Mouse (Mus musculus) midbrain, embryonic 15.5 days (tissue): ENCODE measurements at regions not wholly inside any gene's neighbourhood (a gene's known extent, or its start where the extent isn't known, plus 50 kb on each side); places are given as distances from the start of the nearest gene placed in this dataset.

ENCODE experiments used
- ATAC-seq: fragments of 200-750 bp; cut with Nextera tagmentation; replicated peaks from 2 replicates; pipeline ENCODE4 v1.8.0; 2017; ENCODE audit warnings: moderate TSS enrichment
- H3K27ac ChIP-seq: fragments of 300-500 bp; sonication (generic); 2 replicates; pipeline ENCODE4 v1.5.1; 2015; ENCODE audit warnings: mild to moderate bottlenecking, inconsistent platforms
- H3K27me3 ChIP-seq: fragments of 300-500 bp; sonication (generic); replicated peaks from 2 replicates; pipeline ENCODE4 v1.6.1; 2015; ENCODE audit warnings: inconsistent platforms
- H3K36me3 ChIP-seq: fragments of 300-500 bp; sonication (generic); replicated peaks from 2 replicates; pipeline ENCODE4 v1.6.1; 2015; ENCODE audit warnings: inconsistent platforms
- H3K4me1 ChIP-seq: fragments of 300-500 bp; sonication (generic); 2 replicates; pipeline ENCODE4 v1.6.1; 2015; ENCODE audit warnings: inconsistent platforms
- H3K4me2 ChIP-seq: fragments of 300-500 bp; sonication (generic); 2 replicates; pipeline ENCODE4 v1.6.1; 2015; ENCODE audit warnings: inconsistent platforms, mild to moderate bottlenecking, moderate library complexity
- H3K4me3 ChIP-seq: fragments of 300-500 bp; sonication (generic); 2 replicates; pipeline ENCODE4 v1.5.1; 2015; ENCODE audit warnings: mild to moderate bottlenecking, inconsistent platforms
- H3K9ac ChIP-seq: fragments of 300-500 bp; sonication (generic); 2 replicates; pipeline ENCODE4 v1.6.1; 2015; ENCODE audit warnings: mild to moderate bottlenecking, inconsistent platforms
- H3K9me3 ChIP-seq: fragments of 300-500 bp; sonication (generic); 2 replicates; pipeline ENCODE4 v1.6.1; 2016; ENCODE audit warnings: inconsistent platforms
- WGBS: fragments of 180-500 bp; shearing (Covaris S2); methylation state at CpG from one replicate; pipeline ENCODE4 v1.1.7; 2015; ENCODE audit warnings: mixed read lengths; 5-methylcytosine and 5-hydroxymethylcytosine counted together

DNA sequence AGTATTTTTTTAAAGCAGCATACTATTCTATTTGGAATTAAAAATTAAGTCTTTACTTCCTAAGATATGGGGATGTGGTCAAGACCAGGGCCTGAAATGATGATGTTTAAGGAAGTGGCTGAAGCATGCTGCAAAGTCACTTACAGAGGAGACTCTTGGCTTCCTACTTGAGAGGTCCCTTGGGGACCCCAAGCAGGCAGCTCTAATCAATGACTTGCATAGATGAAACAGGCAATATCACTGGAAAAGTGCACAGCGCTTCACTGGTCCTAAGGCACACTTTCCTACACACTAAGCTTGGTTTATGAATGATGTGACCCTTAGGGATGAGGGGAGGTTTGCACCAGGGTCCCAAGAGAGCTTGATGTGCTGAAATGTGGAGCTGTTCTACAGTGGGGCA, 99.2 kb upstream of the Irs2 start:
- Histone ChIP-seq H3K9ac (no peak overlapping the region), H3K27ac (no peak overlapping the region), H3K4me1 (no peaks in the 10 kb centered on the region), H3K36me3 (no peaks in the 10 kb centered on the region), H3K4me3 (no peak overlapping the region), H3K4me2 (no peak overlapping the region), H3K27me3 (no peaks in the 10 kb centered on the region), H3K9me3 (no peaks in the 10 kb centered on the region)
- no peak for ATAC-seq
- WGBS = 94% methylated on average over 1 of the region's 1 CpGs

DNA sequence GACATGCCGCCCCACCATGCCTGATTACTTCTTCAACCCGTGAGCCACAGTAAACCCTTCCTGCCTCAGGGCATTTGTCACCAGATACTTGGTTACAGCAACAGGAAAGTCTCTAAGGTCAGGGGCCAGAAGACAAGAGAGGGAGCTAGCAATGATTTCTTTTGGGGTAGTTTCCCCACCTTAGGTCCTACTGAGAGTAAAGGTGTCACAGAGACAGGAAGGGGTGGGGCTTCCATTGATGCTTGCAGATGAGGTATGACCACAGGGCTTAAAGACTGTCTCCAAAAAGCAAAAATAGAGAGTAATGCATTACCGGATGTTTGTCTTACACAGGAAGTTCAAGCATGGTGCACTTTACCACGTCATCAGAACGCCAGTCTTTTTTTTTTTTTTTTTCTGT, 98.8 kb upstream of the Irs2 start:
- 89% methylated on average over 5 of the region's 5 CpGs for WGBS
- ATAC-seq = no peak
- no peaks in the 10 kb centered on the region for H3K27me3 ChIP-seq

GRCm38 (mm10) chr8:11103745-11104607, 95.7 kb upstream of the Irs2 start:
- WGBS = 49% methylated on average over 10 of the region's 10 CpGs

More for the DNA sequence above, 98.8 kb upstream of the Irs2 start:
- Histone ChIP-seq H3K4me1 (no peaks in the 10 kb centered on the region), H3K27ac (no peak overlapping the region), H3K9me3 (no peaks in the 10 kb centered on the region), H3K4me3 (no peak overlapping the region), H3K36me3 (no peaks in the 10 kb centered on the region), H3K9ac (no peak overlapping the region), H3K4me2 (no peak overlapping the region)

DNA sequence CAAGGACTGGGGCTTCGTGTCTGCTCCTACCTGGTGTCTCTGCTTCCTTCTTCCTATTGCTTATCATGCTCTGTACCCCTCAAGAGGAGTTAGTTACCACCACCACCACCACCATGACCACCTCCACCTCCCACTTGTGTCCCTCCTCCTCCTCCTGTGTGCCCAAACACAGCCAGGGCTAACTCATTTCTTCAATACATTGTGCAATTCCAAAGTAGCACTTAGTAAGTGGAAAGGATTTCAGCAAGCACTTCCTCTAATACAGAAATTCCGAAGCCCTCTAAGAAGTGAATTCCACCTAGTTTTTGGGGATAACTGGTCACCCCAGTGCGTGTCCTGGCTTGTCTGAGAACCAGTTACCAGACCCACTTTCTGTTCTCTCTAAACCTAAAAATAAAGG, 92.1 kb upstream of the Irs2 start:
- Histone ChIP-seq H3K4me3 (no peak overlapping the region), H3K27ac (no peak overlapping the region), H3K4me1 (no peaks in the 10 kb centered on the region), H3K27me3 (no peaks in the 10 kb centered on the region), H3K36me3 (no peaks in the 10 kb centered on the region), H3K9me3 (no peaks in the 10 kb centered on the region), H3K4me2 (no peak overlapping the region), H3K9ac (no peak overlapping the region)
- no peak for ATAC-seq
- 88% methylated on average over 3 of the region's 3 CpGs for WGBS

More at GRCm38 (mm10) chr8:11103745-11104607, 95.7 kb upstream of the Irs2 start:
- H3K4me1 ChIP-seq = no peaks in the 10 kb centered on the region
- H3K27ac ChIP-seq = no peak overlapping the region
- H3K9me3 ChIP-seq = no peaks in the 10 kb centered on the region
- H3K4me2 ChIP-seq = no peak overlapping the region
- no peak overlapping the region for H3K9ac ChIP-seq
- H3K36me3 ChIP-seq = no peaks in the 10 kb centered on the region
- ATAC-seq = no peak
- no peaks in the 10 kb centered on the region for H3K27me3 ChIP-seq
- H3K4me3 ChIP-seq = no peak overlapping the region

GRCm38 (mm10) chr8:11099591-11099855, 91.3 kb upstream of the Irs2 start:
- Histone ChIP-seq H3K9ac (no peak overlapping the region), H3K27ac (no peak overlapping the region), H3K4me1 (no peaks in the 10 kb centered on the region), H3K4me2 (no peak overlapping the region), H3K27me3 (no peaks in the 10 kb centered on the region), H3K36me3 (no peaks in the 10 kb centered on the region), H3K4me3 (no peak overlapping the region), H3K9me3 (no peaks in the 10 kb centered on the region)
- 63% methylated on average over 3 of the region's 3 CpGs for WGBS
- ATAC-seq = no peak

DNA sequence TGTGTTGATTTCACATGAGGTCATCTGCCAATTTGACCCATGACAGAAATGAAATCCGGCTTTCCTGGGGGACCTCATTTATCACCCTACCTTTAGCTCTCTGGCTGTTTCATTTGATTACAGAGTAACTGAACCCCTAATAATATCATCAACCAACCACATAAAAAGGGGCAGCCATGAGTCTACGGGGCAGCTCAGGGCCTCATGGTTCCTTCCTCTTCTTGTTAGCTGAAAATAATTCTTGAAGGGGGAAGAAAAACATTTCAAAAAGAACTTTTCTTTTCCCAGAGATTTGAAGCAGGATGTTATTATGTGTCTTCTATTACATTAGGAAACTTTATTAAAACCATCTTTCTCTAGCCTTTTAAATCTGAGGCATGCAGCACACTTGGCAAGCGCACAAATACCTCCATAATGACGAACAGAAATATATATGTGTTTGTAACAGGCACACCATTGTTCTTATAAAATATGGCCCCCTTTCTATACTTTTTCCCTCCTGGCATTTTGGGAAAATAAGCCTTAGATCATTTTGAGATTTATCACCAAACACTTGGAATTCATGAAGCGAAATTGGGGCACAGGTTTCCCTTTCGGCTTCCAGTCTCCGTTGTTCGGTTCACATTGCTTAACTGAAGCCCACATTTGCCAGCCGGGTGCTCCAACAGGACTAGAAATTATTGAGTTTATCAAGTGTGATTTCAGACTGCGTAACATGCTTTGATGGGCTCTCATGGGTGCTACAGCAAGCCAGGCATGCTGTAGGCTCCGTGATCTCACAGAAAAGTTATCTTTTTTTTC, 90.7 kb upstream of the Irs2 start:
- H3K9ac ChIP-seq = no peak overlapping the region
- no peak overlapping the region for H3K27ac ChIP-seq
- H3K4me3 ChIP-seq = no peak overlapping the region
- no peaks in the 10 kb centered on the region for H3K27me3 ChIP-seq
- 80% methylated on average over 11 of the region's 11 CpGs for WGBS
- no peaks in the 10 kb centered on the region for H3K36me3 ChIP-seq
- H3K4me1 ChIP-seq = 0 out of 2 replicates have a peak, but pooled peaks cover 4% of the 10 kb centered on the region
- H3K9me3 ChIP-seq = no peaks in the 10 kb centered on the region
- H3K4me2 ChIP-seq = no peak overlapping the region
- ATAC-seq = no peak

DNA sequence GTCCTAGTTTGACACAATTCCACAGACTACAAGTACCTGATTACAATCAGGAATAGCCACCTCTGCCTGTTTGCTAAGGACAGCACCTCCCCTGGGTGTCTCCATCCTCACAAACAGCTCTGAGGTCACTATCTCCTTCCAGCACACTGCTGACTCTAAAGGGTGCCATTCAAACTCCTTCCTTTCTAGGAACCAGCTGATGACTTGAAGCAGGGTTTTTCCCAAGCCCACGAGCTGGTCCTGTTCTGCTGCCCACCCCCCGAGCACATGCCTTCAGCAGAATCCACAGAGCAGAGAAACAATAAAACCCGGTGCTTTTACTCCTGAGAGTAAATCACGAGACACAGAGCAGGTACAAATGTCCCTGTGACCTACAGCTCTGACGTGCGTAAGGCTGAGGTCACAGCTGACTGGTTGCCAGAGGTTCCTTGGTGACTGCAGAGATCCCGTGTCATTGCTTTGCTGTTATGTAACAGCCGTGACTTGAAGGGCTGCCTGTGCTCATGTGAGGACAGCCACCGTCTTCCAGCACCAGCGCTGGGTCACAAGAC, 90.0 kb upstream of the Irs2 start:
- Histone ChIP-seq H3K9ac (no peak overlapping the region), H3K27ac (no peak overlapping the region), H3K27me3 (no peaks in the 10 kb centered on the region), H3K36me3 (no peaks in the 10 kb centered on the region), H3K4me1 (0 out of 2 replicates have a peak, but pooled peaks cover 4% of the 10 kb centered on the region), H3K4me3 (no peak overlapping the region), H3K4me2 (no peak overlapping the region), H3K9me3 (no peaks in the 10 kb centered on the region)
- WGBS = 65% methylated on average over 10 of the region's 10 CpGs
- no peak for ATAC-seq

DNA sequence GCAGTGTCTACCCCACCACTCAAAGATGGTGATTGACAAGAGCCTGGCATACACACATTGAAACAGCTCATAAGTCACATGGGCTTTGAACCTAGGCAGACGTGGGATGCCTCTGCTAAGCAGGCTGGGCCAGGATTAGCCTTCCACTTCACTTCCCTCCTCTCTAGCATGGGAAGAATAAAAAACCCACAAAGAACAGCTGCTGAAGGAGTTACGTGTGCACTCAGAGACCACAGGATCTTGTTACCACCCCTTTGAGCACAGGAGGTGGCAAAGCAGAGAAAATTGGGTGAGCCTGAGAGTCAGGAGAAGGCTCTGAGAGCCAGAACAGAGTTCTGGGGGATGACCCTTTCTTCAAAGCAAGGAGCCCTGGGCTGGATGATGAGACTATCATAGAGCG, 89.6 kb upstream of the Irs2 start:
- no peak overlapping the region for H3K4me3 ChIP-seq
- ATAC-seq = no peak
- 69% methylated on average over 3 of the region's 3 CpGs for WGBS

DNA sequence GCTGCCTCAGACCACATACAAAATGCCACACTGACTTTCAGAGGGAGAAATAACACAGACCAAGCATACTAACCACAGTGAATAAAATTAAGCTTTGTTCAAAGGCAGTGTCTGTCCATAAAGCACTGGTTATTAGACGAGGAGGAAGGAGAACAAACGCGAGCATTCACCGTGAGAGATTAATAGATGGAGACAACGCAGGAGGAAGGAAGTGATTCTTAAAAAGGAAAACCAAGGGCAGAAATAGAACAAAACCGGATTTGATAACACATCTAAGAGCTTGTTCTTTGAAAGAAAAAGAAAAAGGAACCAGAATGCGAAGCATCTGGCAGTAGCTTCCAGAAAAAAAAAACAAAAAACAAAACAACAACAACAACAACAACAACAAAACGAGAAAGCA, 86.3 kb upstream of the Irs2 start:
- no peak overlapping the region for H3K27ac ChIP-seq
- 52% methylated on average over 8 of the region's 8 CpGs for WGBS
- no peak overlapping the region for H3K4me2 ChIP-seq
- H3K9me3 ChIP-seq = no peaks in the 10 kb centered on the region
- no peak overlapping the region for H3K9ac ChIP-seq
- H3K4me3 ChIP-seq = no peak overlapping the region
- 0 out of 2 replicates have a peak, but pooled peaks cover 4% of the 10 kb centered on the region for H3K4me1 ChIP-seq
- H3K36me3 ChIP-seq = no peaks in the 10 kb centered on the region
- H3K27me3 ChIP-seq = no peaks in the 10 kb centered on the region
- no peak for ATAC-seq

More for the DNA sequence above, 89.6 kb upstream of the Irs2 start:
- H3K4me2 ChIP-seq = no peak overlapping the region
- 0 out of 2 replicates have a peak, but pooled peaks cover 4% of the 10 kb centered on the region for H3K4me1 ChIP-seq
- no peaks in the 10 kb centered on the region for H3K36me3 ChIP-seq
- no peaks in the 10 kb centered on the region for H3K27me3 ChIP-seq
- H3K9ac ChIP-seq = no peak overlapping the region
- no peak overlapping the region for H3K27ac ChIP-seq
- no peaks in the 10 kb centered on the region for H3K9me3 ChIP-seq

GRCm38 (mm10) chr8:11092348-11092747, 84.1 kb upstream of the Irs2 start:
- no peaks in the 10 kb centered on the region for H3K27me3 ChIP-seq
- ATAC-seq = no peak
- WGBS = 79% methylated on average over 4 of the region's 4 CpGs

GRCm38 (mm10) chr8:11091675-11092345, 83.6 kb upstream of the Irs2 start:
- Histone ChIP-seq H3K9me3 (no peaks in the 10 kb centered on the region), H3K9ac (no peak overlapping the region), H3K4me3 (no peak overlapping the region), H3K4me1 (0 out of 2 replicates have a peak, but pooled peaks cover 4% of the 10 kb centered on the region), H3K4me2 (no peak overlapping the region), H3K27me3 (no peaks in the 10 kb centered on the region), H3K27ac (no peak overlapping the region), H3K36me3 (no peaks in the 10 kb centered on the region)
- WGBS = 90% methylated on average over 3 of the region's 3 CpGs
- ATAC-seq = no peak

More at GRCm38 (mm10) chr8:11092348-11092747, 84.1 kb upstream of the Irs2 start:
- Histone ChIP-seq H3K4me3 (no peak overlapping the region), H3K9me3 (no peaks in the 10 kb centered on the region), H3K4me1 (0 out of 2 replicates have a peak, but pooled peaks cover 4% of the 10 kb centered on the region), H3K36me3 (no peaks in the 10 kb centered on the region), H3K9ac (no peak overlapping the region), H3K27ac (no peak overlapping the region), H3K4me2 (no peak overlapping the region)
